In genomic region chr17:24593248-24593647, GRCm38 (mm10) we compare ENCODE assay signal across 17 mouse cellular contexts.
"Had no signal": no experiment of that assay in that cellular context is flagged by ENCODE, and none has a peak within 500 bp of the region (broad histone marks: within the 10 kb centered on the region; RNA-seq: fewer than 3 reads in every experiment).

No protein-coding gene starts in this region.

- ATAC-seq: intestine, embryonic 16.5 days had no signal

- H3K9ac ChIP-seq: liver, embryonic 15.5 days had no signal

- H3K4me2 ChIP-seq: liver, embryonic 15.5 days had no signal

- H3K4me3 ChIP-seq: left cerebral cortex, adult 2 months; limb, embryonic 10.5 days; liver, embryonic 15.5 days; midbrain, embryonic 10.5 days; myocyte had no signal

- H3K27me3 ChIP-seq: liver, embryonic 15.5 days had no signal

- H3K4me1 ChIP-seq: limb, embryonic 10.5 days; liver, embryonic 15.5 days; midbrain, embryonic 10.5 days had no signal

- H3K27ac ChIP-seq: left cerebral cortex, adult 2 months; limb, embryonic 10.5 days; liver, embryonic 15.5 days; midbrain, embryonic 10.5 days had no signal

- H3K9me3 ChIP-seq: limb, embryonic 10.5 days; liver, embryonic 15.5 days; midbrain, embryonic 10.5 days had no signal

- DNase-seq: kidney, adult 8-10 months; kidney, postnatal 10 days; kidney, postnatal 4 days; lung, adult 2 months; lung, postnatal 10 days; lung, postnatal 4 days; midbrain, embryonic 14.5 days; retina, postnatal 1 day; right cerebral cortex, postnatal 4 days; spleen, adult 18-20 months; thymus, postnatal 36 days had no signal
